Mouse (Mus musculus): Measurements from ENCODE around the gene Myh7. TPM values are rescaled to one million over a fixed set of nuclear protein-coding genes. Genes with fewer than 3 reads are reported as not detected.

The Myh7 gene
- polyA plus RNA-seq, 1 experiment from 2014 or later = 6.5 TPM

DNA sequence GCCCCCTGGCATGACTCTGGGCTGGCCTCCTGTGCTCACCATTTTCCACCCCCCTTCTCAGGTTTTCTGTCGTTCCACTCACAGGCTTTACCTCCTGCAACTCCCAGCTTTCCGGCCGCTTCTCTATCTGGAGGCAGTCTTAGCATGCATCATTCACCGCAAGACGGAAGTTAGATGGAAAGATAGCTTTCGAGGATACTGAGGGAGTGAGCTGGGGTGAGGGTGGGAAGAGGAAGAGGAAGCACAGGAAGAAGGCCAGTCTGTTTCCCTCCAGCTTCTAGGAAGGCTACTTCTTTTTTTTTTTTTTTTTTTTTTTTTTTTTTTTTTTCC is 57.6 kb downstream of the Myh7 start:
- 64% methylated on average over 6 of the region's 6 CpGs for WGBS
- H3K9me3 ChIP-seq = no peaks in the 10 kb centered on the region
- no peak overlapping the region for H3K4me2 ChIP-seq (replicated peaks)
- no peaks in the 10 kb centered on the region for H3K27me3 ChIP-seq
- H3K36me3 ChIP-seq = no peaks in the 10 kb centered on the region
- ATAC-seq (replicated peaks) = no peak
- 0 out of 2 replicates have a peak overlapping the region, but pooled peaks have one; percentile 34 for H3K27ac ChIP-seq (replicated peaks)
- H3K4me3 ChIP-seq = no peak overlapping the region
- H3K4me1 ChIP-seq = peaks cover 15% of the 10 kb centered on the region
- no peak overlapping the region for H3K9ac ChIP-seq (replicated peaks)

DNA sequence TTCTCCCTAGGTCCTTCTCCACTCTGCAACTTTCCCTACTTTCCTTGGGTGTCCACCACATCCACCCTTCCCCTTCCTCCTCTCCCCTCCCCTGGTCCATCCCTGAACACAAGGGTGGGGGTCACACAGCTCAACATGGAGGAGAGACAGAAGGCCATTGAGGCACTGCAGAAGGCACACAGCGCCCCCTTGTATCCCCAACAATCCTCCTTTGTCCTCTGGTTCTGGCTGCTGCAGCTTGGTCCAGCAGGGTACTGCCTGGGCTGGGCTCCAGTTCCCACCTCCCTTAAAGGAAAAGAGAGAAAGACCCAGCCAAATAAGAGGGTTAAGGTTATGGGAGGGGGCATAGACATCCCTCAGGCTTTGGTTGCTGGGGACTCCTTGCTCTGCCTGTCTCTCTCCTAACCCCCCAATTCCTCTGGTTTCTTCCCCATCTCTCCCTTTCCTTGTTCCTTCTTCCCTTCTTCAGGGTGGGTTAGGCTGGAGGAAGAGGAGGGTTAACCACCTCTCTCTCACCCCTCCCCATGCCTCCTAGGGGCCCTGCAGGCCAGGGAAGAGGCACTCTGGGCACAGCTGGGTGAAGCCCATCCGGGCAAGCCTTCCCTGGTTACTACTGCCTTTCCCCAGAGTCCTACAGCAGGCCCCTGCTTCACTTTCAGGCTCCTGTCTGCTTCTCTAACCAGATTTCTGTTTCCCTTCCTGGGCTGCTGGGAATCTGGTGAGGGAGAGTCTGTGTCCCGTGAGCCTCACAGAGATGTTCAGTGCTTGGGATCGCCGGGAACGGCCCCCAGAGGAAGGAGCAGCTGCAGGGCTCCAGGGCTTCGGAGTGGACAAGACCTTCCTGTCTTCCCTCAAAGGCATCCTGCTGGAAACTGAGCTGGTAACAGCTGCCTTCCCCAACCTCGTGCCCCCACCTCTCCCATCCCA is 58.3 kb downstream of the Myh7 start, which contains the start of gene Cmtm5:
Gene Cmtm5 (plus strand): TSS at position 358 of the 927 bp plus-strand sequence.
- Histone ChIP-seq H3K27me3 (no peaks in the 10 kb centered on the region), H3K4me1 (peaks cover 15% of the 10 kb centered on the region), H3K27ac (replicated peaks) (peak within 1 kb of the TSS; percentile 34), H3K9me3 (no peaks in the 10 kb centered on the region), H3K9ac (replicated peaks) (no peak within 1 kb of the TSS), H3K4me2 (replicated peaks) (no peak within 1 kb of the TSS), H3K36me3 (no peaks in the 10 kb centered on the region), H3K4me3 (no peak within 1 kb of the TSS)
- 42% methylated on average over 8 of the region's 8 CpGs for WGBS
- ATAC-seq (replicated peaks) = peak; percentile 36; the same call in 1 of the 2 replicates

GRCm38 (mm10) chr14:54932645-54933150 is 61.7 kb downstream of the Myh7 start, which contains the start of gene Il25:
Gene Il25 (plus strand): TSS chr14:54932695.
- Histone ChIP-seq H3K9ac (replicated peaks) (no peak within 1 kb of the TSS), H3K4me1 (peaks cover 15% of the 10 kb centered on the region), H3K27me3 (no peaks in the 10 kb centered on the region), H3K9me3 (no peaks in the 10 kb centered on the region), H3K4me2 (replicated peaks) (no peak within 1 kb of the TSS), H3K36me3 (no peaks in the 10 kb centered on the region), H3K4me3 (no peak within 1 kb of the TSS), H3K27ac (replicated peaks) (no peak within 1 kb of the TSS)
- 35% methylated on average over 6 of the region's 6 CpGs for WGBS
- ATAC-seq (replicated peaks) = no peak

DNA sequence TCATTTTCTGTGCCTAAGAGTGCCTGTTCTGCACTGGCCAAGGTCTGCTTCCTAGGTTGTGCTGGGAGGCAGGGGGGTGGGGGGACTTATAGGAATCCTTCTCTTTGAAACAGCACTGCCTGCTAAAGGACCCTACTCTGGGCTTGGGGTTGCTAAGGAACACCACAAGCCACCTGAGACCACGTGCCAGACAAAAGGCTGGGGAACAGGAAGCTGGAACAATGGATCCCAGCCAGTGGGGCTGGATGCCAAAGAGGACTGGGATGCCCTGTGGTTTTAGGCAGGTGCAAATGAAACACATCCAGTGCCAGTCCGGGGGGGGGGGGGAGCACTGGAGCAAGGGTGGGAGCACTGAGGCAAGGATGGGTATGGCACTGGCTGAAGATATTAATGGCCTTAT is 64.0 kb downstream of the Myh7 start:
- no peaks in the 10 kb centered on the region for H3K27me3 ChIP-seq
- ATAC-seq (replicated peaks) = no peak
- no peak overlapping the region for H3K4me3 ChIP-seq
- H3K9me3 ChIP-seq = no peaks in the 10 kb centered on the region
- no peak overlapping the region for H3K4me2 ChIP-seq (replicated peaks)
- no peak overlapping the region for H3K27ac ChIP-seq (replicated peaks)
- WGBS = 10% methylated on average over 2 of the region's 2 CpGs
- peaks cover 23% of the 10 kb centered on the region for H3K4me1 ChIP-seq
- H3K9ac ChIP-seq (replicated peaks) = no peak overlapping the region
- no peaks in the 10 kb centered on the region for H3K36me3 ChIP-seq

GRCm38 (mm10) chr14:54929801-54930200 is 64.6 kb downstream of the Myh7 start:
- 85% methylated on average over 5 of the region's 5 CpGs for WGBS
- no peaks in the 10 kb centered on the region for H3K36me3 ChIP-seq
- H3K27me3 ChIP-seq = no peaks in the 10 kb centered on the region
- H3K9me3 ChIP-seq = no peaks in the 10 kb centered on the region
- no peak overlapping the region for H3K4me2 ChIP-seq (replicated peaks)
- no peak for ATAC-seq (replicated peaks)
- no peak overlapping the region for H3K9ac ChIP-seq (replicated peaks)
- no peak overlapping the region for H3K4me3 ChIP-seq
- no peak overlapping the region for H3K27ac ChIP-seq (replicated peaks)
- H3K4me1 ChIP-seq = peaks cover 27% of the 10 kb centered on the region

DNA sequence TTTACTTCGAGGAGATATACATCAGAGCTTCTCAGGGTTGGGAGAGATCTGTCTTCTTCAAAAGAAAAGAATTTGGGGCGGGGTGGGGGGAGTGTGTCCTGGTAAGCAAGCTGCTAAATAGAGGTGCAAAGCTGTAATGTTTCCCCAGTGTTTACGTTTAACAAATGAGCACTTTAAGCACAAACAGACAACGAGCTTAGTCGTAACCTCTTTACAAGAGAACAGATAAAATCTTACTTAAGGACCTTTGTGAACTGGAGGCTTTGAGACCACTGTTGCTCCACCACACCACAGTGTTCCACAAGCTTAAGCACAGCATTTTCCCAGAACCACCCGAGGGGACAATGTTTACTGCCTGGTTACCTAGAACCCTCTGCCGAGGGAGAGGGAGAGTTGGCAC is 67.1 kb downstream of the Myh7 start:
- Histone ChIP-seq H3K4me1 (peaks cover 37% of the 10 kb centered on the region), H3K9ac (replicated peaks) (peak overlapping the region; percentile 78), H3K9me3 (no peaks in the 10 kb centered on the region), H3K4me3 (peak overlapping the region; percentile 51), H3K27me3 (no peaks in the 10 kb centered on the region), H3K27ac (replicated peaks) (peak overlapping the region; percentile 96), H3K4me2 (replicated peaks) (peak overlapping the region; percentile 90), H3K36me3 (no peaks in the 10 kb centered on the region)
- 19% methylated on average over 7 of the region's 7 CpGs for WGBS
- no peak for ATAC-seq (replicated peaks)

DNA sequence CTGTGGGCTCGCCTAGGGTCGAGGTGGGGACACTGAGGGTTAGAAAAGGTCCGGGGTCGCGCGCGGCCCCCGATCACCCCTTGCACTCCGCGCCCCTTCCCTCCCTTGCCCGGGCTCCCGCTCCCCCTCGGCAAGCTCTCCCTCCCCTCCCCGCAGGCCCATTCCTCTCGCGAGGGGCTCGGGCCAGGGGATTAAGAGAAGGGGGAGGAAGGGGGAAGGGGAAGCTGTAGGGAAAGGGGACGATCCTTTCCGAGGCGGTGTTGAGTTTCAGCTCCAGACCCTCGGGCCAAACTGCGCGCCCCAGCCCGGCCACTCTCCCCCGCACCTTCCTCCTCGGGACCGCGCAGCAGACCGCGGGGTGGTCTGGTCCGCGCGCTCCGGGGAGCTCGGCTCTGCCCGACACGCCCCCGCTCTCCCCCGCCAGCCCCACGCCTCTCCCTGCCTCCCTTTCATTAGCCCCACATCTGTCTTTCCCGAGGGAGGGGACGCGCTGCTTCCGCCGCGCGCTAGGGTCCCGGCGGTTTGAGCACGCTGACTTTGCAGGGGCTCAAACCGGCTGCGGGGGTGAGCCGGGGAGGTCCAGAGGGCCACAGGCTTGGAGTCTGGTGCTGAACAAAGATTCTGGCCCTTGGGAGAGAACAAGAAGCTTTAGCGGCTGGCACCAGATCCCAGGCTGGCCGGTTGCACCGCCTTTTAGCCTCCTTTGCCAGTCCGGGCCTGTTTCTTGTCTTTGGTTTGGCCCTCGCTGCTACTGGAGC is 67.8 kb downstream of the Myh7 start:
- WGBS = under 1% methylated on average over 53 of the region's 58 CpGs
- peak; percentile 66 for ATAC-seq (replicated peaks)

DNA sequence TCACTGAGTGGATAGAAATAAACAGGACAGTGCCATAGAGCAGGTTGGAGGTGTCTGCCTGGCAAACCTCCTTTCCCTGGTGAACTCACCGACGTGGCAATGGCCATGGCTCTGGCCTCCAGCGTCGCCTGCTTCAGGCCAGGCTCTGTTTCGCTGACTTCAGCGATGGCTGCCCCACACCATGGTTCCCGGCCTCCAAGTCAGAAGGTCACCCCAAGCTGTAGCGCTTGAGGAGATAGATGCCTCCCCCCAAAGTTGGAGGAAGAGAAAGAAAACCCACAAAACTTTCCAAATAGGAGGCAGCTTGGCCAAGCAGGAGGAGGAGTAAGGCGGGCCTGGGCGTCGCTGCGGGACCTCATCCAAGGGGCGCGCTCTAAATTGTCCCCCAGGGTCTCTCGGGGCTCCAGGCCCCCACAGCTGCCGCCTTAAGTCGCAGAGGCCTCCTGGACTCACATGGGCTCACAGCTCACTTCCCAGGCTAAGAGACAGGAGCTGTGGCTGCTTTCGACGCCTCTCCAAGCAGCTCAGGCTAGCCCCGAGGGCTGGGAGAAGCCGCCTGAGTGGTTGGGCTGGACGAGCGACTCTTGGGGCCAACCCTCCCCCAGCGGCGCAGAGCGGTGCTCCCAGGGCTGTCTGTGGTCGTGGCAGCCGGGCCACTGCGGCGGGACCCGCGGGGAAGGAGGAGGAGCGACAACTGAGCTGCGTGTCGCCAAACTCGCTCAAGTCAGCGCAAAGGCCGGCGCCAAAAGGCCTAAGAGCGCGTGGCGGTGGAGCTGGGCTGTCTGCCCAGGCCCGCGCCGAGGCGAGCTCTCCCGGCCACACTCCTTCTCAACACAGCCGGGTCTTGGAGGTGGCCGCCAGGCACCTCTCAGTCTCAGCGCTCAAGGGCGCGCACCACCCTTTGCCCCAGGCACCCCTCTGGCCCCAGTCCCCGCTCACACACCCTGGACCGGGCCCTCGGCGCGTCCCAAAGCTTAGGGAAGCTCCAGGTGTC is 68.8 kb downstream of the Myh7 start, which contains the start of gene Efs:
Gene Efs (minus strand): TSS at position 778 of the 994 bp plus-strand sequence.
- WGBS = 1% methylated on average over 57 of the region's 57 CpGs
- H3K27me3 ChIP-seq = no peaks in the 10 kb centered on the region
- peaks cover 12% of the 10 kb centered on the region for H3K36me3 ChIP-seq
- ATAC-seq (replicated peaks) = peak; percentile 67
- peak within 1 kb of the TSS; percentile 96 for H3K27ac ChIP-seq (replicated peaks)
- peaks cover 37% of the 10 kb centered on the region for H3K4me1 ChIP-seq
- H3K9me3 ChIP-seq = peaks cover 11% of the 10 kb centered on the region; the same call in 1 of the 2 replicates
- peak within 1 kb of the TSS; percentile 51 for H3K4me3 ChIP-seq
- peak within 1 kb of the TSS; percentile 90 for H3K4me2 ChIP-seq (replicated peaks)
- H3K9ac ChIP-seq (replicated peaks) = peak within 1 kb of the TSS; percentile 78

More for the DNA sequence above, 67.8 kb downstream of the Myh7 start:
- no peaks in the 10 kb centered on the region for H3K27me3 ChIP-seq
- H3K9me3 ChIP-seq = peaks cover 2% of the 10 kb centered on the region; the same call in 1 of the 2 replicates
- 0 out of 2 replicates have a peak, but pooled peaks cover 3% of the 10 kb centered on the region for H3K36me3 ChIP-seq
- peak overlapping the region; percentile 78 for H3K9ac ChIP-seq (replicated peaks)
- peak overlapping the region; percentile 96 for H3K27ac ChIP-seq (replicated peaks)
- H3K4me2 ChIP-seq (replicated peaks) = peak overlapping the region; percentile 90
- H3K4me3 ChIP-seq = peak overlapping the region; percentile 51
- peaks cover 37% of the 10 kb centered on the region for H3K4me1 ChIP-seq

DNA sequence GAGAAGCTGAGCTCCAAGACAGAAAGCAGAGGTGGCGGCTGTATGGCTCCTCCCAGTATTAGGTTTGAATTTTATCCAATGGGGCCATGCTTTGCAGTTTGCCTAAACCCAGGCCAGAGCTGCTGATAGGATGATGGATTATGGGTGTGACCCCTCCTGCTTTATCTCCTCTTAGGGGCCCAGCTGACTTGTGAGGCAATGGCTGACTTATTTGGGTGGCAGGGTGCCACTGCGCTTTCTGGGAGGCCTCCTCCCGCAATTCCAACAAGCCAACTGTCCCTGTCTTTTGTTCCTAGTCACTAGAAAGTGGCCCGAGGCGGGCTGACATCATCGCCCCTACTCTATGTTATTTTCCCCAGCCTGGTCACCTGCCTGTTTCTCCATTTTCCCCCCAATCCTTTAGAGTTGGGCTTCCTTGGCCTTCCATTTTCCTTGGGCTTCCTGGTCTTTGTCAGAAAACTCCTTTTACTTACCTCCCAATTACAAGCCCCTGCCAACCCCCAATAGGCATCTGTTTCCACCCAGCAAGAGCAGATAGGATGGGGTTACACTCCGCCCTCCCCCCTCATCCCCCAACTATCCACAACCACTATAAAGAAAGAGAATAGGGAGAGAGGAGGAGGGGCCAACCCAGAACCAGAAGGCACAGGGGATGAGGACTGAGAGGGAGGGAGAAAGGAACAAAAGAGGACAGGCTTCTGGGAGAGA is 69.6 kb downstream of the Myh7 start:
- 15% methylated on average over 7 of the region's 7 CpGs for WGBS

More for the DNA sequence above, 69.6 kb downstream of the Myh7 start:
- peaks cover 37% of the 10 kb centered on the region for H3K4me1 ChIP-seq
- no peaks in the 10 kb centered on the region for H3K27me3 ChIP-seq
- H3K4me3 ChIP-seq = peak overlapping the region; percentile 51
- H3K9me3 ChIP-seq = peaks cover 11% of the 10 kb centered on the region; the same call in 1 of the 2 replicates
- peak overlapping the region; percentile 90 for H3K4me2 ChIP-seq (replicated peaks)
- peak overlapping the region; percentile 96 for H3K27ac ChIP-seq (replicated peaks)
- peaks cover 20% of the 10 kb centered on the region for H3K36me3 ChIP-seq
- H3K9ac ChIP-seq (replicated peaks) = peak overlapping the region; percentile 78
- peak; percentile 65 for ATAC-seq (replicated peaks)
